Mouse (Mus musculus): ENCODE data around the gene Ceacam20. TPM values are rescaled to one million over a fixed set of nuclear protein-coding genes. Genes with fewer than 3 reads are reported as not detected.
"Not testable (repeated sequence)": the region's sequence is repeated elsewhere in the genome, so short reads cannot be mapped to it uniquely, and the experiment has no call there.

The Ceacam20 gene
- total RNA-seq, 2 experiments from 2014 or later, result not detected

- DNase-seq, result no peak
- intact Hi-C loops (cut with DNase I), result no loop called here
These were observed 19.2 kb upstream of the Ceacam20 start for GRCm38 (mm10) chr7:19945821-19946515.

- no peak for DNase-seq
- intact Hi-C loops (cut with DNase I), result no loop called here
These were observed 16.3 kb upstream of the Ceacam20 start for GRCm38 (mm10) chr7:19948956-19949355.

DNA sequence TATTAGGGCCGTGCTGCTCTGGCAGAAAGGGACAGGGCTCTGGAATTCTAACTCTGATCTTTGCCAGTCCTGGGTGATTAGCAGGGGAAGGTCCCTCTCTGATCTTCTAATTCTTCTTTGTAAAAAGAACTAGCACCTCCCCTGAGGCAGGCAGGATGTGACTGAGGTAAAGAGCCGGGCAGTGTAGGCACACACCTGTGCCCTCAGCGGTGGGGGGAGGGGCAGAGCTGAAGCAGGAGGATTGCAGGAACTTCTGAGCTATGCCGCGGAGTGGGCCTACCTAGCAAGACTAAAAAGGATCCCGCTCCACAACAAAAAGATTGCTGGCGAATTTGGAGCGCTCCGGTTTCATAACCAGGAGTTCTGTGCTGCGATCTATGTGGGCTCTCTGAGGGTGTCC, 15.2 kb upstream of the Ceacam20 start:
- intact Hi-C loops (cut with DNase I), result loop anchor here (10.0 kb wide), 1 partner anchor 155 kb away; the partner anchor contains the start of gene Cblc
- DNase-seq, result peak in 1 of 2 experiments; percentile 11

DNA sequence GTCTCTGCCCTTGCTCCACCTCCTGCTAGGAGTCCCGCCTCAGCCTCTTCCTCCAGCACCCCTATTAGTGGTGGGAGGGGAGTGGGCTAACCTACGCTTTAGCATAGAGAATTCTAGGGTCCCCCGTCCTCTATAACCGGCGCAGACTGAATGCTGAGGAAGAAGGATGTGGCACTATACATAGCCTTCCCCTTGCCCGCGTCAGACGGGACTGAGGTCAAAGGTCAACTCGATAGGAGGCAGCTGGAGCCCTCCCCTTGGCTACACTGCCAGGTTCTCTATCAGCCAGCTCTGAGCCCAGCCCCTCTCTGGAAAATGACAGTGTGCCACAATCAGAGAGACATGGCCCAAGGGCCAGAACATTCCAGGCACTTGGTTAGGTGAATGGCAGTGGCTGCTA, 14.6 kb upstream of the Ceacam20 start, which contains the start of gene Igsf23:
Igsf23 (minus strand) TSS at position 168 of the 400 bp plus-strand sequence.
- intact Hi-C loops (cut with DNase I), result loop anchor here (10.0 kb wide), 1 partner anchor 156 kb away; the partner anchor contains the start of gene Cblc
- DNase-seq, result peak in 1 of 2 experiments; percentile 27

DNA sequence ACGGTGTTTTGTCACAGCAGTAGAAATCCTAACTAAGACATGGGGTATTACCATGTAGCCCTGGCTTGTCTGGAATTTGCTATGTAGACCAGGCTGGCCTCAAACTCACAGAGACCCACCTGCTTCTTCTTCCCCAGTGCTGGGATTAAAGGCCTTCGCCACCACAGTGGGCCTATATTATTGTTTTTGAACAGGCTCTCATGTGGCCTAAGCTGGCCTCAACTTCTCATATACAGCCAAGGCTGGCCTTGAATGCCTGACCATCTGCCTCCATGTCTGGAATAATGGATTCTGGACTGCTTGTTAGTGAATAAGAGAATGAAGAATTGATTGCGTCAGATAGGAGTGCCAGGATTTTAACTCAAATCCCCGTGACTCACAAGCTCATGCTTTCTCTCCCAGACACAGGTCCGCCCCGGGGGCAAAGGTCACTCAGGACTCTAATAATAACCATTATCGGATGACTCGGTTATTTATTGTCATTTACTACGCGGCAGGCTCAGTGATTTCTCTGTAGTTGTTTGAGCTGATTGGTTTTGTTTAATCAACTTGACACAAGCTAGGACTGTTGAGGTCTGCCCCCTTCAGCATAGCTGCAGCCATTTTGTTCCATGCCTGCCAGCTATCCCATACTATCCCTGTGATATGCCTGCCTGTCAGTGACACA, 12.8 kb upstream of the Ceacam20 start:
- DNase-seq, result no peak
- intact Hi-C loops (cut with DNase I), result loop anchor here (10.0 kb wide), 1 partner anchor 158 kb away; the partner anchor contains the start of gene Cblc

DNA sequence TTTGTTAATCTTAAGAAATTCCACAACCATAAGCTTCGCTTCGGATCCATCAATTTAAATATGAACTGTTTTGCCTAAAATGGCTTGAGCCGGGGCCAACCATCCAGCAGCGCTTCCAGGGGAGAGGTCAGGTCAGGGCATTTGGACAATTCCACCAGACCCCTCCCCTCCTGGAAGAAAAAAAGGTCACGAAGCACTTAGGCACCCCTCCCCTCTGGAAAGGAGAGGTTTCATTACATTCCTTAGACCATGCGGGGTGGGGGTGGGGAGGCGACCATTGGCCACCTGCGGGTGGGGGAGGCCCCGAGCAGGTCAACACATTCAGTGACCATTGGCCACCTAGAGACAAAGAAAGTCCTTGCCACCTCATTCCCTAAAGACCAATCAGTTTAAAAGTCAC, 12.2 kb upstream of the Ceacam20 start:
- DNase-seq, result no peak
- intact Hi-C loops (cut with DNase I), result loop anchor here (10.0 kb wide), 1 partner anchor 158 kb away; the partner anchor contains the start of gene Cblc

- intact Hi-C loops (cut with DNase I), result loop anchor here (1.0 to 10.0 kb wide), 4 partner anchors 21 to 161 kb away; partner anchors contain the start of gene Cblc
- DNase-seq, result no peak
These were observed 9.4 kb upstream of the Ceacam20 start for GRCm38 (mm10) chr7:19955861-19956260.

DNA sequence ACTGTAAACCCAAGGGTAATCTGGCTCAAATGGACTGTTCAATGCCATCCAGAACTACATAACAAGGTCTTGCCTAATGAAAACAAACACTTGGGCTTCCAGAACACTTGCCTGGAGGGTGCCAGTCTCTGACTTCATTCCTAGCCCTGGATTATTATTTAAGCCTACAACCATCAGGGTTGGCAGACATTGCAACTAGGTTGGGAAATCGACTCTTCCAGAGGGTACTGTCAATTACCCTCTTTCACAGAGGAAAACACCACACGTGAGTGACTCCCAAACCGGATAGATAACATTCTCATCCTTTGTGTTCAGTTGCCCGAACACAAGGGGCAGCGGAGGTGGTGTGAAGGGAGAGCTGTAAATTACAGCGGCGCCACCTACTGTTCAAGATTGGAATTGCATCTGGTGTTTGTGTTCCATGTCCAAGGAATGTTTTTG, 8.9 kb upstream of the Ceacam20 start:
- DNase-seq, result peak; percentile 91 to 96
- intact Hi-C loops (cut with DNase I), result loop anchor here (1.0 to 10.0 kb wide), 4 partner anchors 22 to 162 kb away; partner anchors contain the start of gene Cblc

GRCm38 (mm10) chr7:19962423-19962822, 2.8 kb upstream of the Ceacam20 start:
- intact Hi-C loops (cut with DNase I), result no loop called here
- DNase-seq, result no peak

GRCm38 (mm10) chr7:19969106-19969505, 3.9 kb downstream of the Ceacam20 start:
- no peak for DNase-seq
- intact Hi-C loops (cut with DNase I), result no loop called here

- intact Hi-C loops (cut with DNase I), result no loop called here
- no peak for DNase-seq
These were observed 4.4 kb downstream of the Ceacam20 start for GRCm38 (mm10) chr7:19969541-19970090.

DNA sequence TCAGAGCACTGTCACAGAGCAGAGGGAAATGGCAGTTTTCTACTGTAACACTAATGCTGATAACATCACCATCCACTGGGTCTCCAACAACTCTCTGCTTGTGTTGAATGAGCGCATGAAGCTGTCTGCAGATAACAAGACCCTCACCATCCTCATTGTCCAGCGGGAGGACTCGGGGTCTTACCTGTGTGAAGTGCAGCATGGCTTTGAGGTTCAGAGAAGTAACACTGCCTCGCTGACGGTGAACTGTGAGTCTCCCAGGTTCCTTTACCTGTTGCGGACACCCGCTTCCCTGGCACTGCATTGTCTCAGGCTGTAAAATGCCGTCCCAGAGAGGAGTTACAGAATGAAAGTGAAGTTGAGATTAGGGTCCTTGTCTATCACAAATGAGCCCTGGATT, 5.0 kb downstream of the Ceacam20 start:
- no peak for DNase-seq

GRCm38 (mm10) chr7:19971516-19971915, 6.3 kb downstream of the Ceacam20 start:
- no peak for DNase-seq

More for the DNA sequence above, 5.0 kb downstream of the Ceacam20 start:
- intact Hi-C loops (cut with DNase I), result no loop called here

DNA sequence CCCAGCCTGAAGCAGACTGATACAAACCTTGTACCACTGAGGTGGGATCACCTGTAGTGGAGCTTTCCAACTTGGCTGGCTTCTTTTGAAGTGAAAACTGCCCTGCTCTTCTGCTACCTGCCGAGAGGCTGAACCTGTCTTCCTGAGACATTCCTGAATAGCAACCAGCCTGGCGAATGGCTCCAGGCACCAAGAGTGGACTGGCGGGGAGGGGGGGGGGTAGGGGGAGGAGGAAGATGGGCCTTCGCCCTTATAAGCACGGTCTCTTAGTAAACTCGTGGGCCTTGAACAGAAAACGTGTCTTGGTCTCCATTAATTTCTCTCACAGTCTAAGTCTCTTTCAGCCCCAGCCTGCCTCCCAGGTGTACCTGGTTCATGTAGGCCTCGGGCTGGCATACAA, 26.0 kb downstream of the Ceacam20 start, which contains the start of gene Nlrp9b:
Nlrp9b (plus strand) TSS at position 301 of the 400 bp plus-strand sequence.
- intact Hi-C loops (cut with DNase I); DNase-seq: not testable (repeated sequence)

More at GRCm38 (mm10) chr7:19971516-19971915, 6.3 kb downstream of the Ceacam20 start:
- intact Hi-C loops (cut with DNase I), result no loop called here

DNA sequence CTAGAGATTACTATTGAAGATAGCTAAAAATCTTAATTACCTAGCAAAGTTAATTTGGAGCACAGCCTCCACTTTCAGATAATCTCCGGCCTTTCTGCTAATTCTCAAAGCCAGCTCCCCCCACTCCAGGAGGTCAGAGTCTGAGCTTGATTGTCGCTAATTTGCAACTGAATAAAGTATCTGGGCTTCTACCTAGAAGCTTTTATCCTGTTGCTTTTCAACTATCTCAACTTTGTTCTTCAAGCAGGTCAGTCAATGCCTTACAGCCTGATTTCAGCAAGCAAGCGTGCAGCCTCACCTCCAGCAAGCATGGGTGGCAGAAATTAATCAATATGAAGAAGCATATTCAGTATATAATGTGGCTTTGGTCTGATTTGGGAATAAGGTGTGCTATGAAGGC, 31.5 kb downstream of the Ceacam20 start:
- intact Hi-C loops (cut with DNase I); DNase-seq: not testable (repeated sequence)

- intact Hi-C loops (cut with DNase I), result no loop called here
- DNase-seq, result no peak
These were observed 44.8 kb downstream of the Ceacam20 start for GRCm38 (mm10) chr7:20009987-20010386.

Other genes with a start within 250 kb of the Ceacam20 start
- gene Tomm40, start 250.0 kb upstream of the Ceacam20 start, total RNA-seq (2021), result 100 to 1,000 TPM; 129 to 131 TPM
- 10 to 100 TPM; 43.1 to 45.2 TPM for gene Nectin2, start 214.9 kb upstream of the Ceacam20 start, total RNA-seq (2021)
- 100 to 1,000 TPM; 299 to 317 TPM for gene Bcam, start 194.4 kb upstream of the Ceacam20 start, total RNA-seq (2021)
- gene Cblc, start 168.6 kb upstream of the Ceacam20 start, total RNA-seq (2021), result under 1 TPM in 1 of 2 experiments, not detected in 1; 0.50 TPM
- 1 to 10 TPM; 5.6 to 5.7 TPM for gene Bcl3, start 142.6 kb upstream of the Ceacam20 start, total RNA-seq (2021)
- not detected for gene Gm19345, start 113.4 kb upstream of the Ceacam20 start, total RNA-seq (2021)
- gene Ceacam16, start 104.1 kb upstream of the Ceacam20 start, total RNA-seq (2021), result not detected
- gene Ceacam19, start 77.4 kb upstream of the Ceacam20 start, total RNA-seq (2021), result not detected
- gene Pvr, start 44.3 kb upstream of the Ceacam20 start, total RNA-seq (2021), result 10 to 100 TPM; 21.2 to 23.1 TPM
- 1 to 10 TPM; 1.4 to 3.6 TPM for gene Igsf23, start 14.7 kb upstream of the Ceacam20 start, total RNA-seq (2021)
- not detected for gene Nlrp9b, start 26.1 kb downstream of the Ceacam20 start, total RNA-seq (2021)
- gene Vmn1r91, start 134.3 kb downstream of the Ceacam20 start, total RNA-seq (2021), result not detected
- gene Gm16442, start 157.2 kb downstream of the Ceacam20 start, total RNA-seq (2021), result not detected
- gene Vmn1r93, start 173.7 kb downstream of the Ceacam20 start, total RNA-seq (2021), result not detected
- gene Vmn1r94, start 203.0 kb downstream of the Ceacam20 start, total RNA-seq (2021), result not detected
- not detected for gene Vmn1r95, start 228.3 kb downstream of the Ceacam20 start, total RNA-seq (2021)
- not detected for gene Gm6164, start 240.2 kb downstream of the Ceacam20 start, total RNA-seq (2021)

Measured in heart, postnatal 10 days (tissue).